Mouse (Mus musculus): ENCODE data around the gene Kbtbd7. TPM values are rescaled to one million over a fixed set of nuclear protein-coding genes. Genes with fewer than 3 reads are reported as not detected.
"Not testable (repeated sequence)": the region's sequence is repeated elsewhere in the genome, so short reads cannot be mapped to it uniquely, and the experiment has no call there.

The Kbtbd7 gene
- total RNA-seq (2021), result 1 to 10 TPM; 5.5 to 7.5 TPM
- long read RNA-seq, experiment 1, full-length matches to known transcripts, result 1 of 1 reads
- long read RNA-seq, experiment 1, partial matches to known transcripts, result 0 of 1 reads
- long read RNA-seq, experiment 1, other reads (novel, unspliced or antisense), result 0 of 1 reads
- long read RNA-seq, experiment 2, full-length matches to known transcripts, result 1 of 1 reads
- long read RNA-seq, experiment 2, partial matches to known transcripts, result 0 of 1 reads
- long read RNA-seq, experiment 2, other reads (novel, unspliced or antisense), result 0 of 1 reads

GRCm38 (mm10) chr14:79425979-79426729 is at the start of gene Kbtbd7:
TSS of gene Kbtbd7 (plus strand) at chr14:79426511.
- DNase-seq, result peak; percentile 93

GRCm38 (mm10) chr14:79377041-79377440 is 49.3 kb upstream of the Kbtbd7 start:
- no peak for DNase-seq

GRCm38 (mm10) chr14:79383120-79383519 is 43.2 kb upstream of the Kbtbd7 start:
- no peak for DNase-seq

- DNase-seq, result no peak
Observed at GRCm38 (mm10) chr14:79388304-79388703, 38.0 kb upstream of the Kbtbd7 start.

DNA sequence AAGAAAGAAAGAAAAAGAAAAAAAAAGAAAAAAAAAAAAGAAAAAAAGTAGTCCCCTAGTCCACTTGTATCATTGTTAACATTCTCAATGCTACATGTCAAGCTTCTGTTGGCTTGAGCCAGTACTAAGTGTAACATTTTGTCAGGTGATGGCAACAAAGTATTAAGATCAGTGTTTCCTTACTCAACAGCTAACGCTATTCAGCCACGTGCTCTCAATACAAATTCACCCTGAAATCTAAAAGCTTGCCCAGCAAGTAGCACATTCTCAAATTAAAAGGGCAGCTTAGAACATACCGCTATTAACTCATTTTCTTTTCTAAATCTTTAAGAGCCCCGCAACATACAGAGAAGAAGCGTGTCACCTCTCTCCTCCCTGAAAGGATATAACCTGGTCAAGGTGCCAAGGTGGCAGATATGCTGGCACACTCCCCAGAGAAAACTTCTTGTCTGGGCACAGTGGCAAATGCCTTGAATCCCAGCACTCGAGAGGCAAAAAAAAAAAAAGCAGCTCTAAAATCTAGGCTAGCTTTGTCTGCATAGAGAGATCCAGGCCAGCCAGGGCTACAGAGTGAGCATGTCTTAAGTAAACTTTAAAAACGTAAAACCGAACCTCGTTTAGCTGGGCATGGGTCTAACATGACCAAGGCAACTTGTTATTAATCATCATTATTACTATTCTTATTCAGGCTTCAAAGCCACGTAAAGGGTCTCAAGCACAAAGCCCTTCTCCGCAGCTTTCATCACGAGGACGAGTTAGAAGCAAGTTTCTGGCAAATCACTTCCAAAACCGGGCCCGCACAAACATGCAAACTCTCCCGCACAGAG is 36.7 kb upstream of the Kbtbd7 start:
- DNase-seq, result peak; percentile 22

DNA sequence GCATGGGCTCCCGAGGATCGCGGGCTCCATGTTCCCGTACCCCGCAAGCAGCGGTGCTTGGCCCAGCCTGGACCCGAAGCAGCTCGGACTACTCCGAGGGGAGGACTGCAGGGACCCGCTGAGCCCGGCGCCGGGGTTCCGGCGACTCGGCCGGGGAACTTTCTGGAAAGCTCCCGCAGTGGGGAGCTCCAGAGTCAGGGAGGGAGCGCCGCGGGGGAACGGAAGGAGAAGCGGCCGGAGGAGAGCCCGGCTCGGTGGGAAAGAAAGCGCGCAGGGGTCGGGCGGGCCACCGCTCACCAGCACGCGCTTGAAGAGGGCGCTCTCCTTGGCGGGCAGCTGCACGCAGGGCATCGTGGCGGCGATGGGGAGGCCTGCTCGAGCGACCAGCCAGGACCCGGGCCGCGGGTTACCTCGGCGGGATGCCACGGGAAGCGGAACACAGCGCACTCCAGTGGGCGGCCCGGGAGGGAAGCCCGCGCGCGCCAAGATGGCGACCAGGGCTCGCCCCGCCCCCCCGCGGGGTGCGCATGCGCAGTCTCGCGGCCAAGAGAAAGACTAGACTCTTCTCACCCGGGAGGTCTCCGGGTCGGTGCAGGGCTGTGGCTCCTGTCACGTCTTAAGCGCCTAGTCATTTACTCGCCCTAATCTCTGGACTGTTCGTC is 35.9 kb upstream of the Kbtbd7 start, which contains the start of gene Naa16:
Naa16 (minus strand) TSS at position 514 of the 662 bp plus-strand sequence.
- peak; percentile 95 for DNase-seq

GRCm38 (mm10) chr14:79393289-79393688 is 33.0 kb upstream of the Kbtbd7 start:
- DNase-seq, result no peak

GRCm38 (mm10) chr14:79394564-79394963 is 31.7 kb upstream of the Kbtbd7 start:
- no peak for DNase-seq

DNA sequence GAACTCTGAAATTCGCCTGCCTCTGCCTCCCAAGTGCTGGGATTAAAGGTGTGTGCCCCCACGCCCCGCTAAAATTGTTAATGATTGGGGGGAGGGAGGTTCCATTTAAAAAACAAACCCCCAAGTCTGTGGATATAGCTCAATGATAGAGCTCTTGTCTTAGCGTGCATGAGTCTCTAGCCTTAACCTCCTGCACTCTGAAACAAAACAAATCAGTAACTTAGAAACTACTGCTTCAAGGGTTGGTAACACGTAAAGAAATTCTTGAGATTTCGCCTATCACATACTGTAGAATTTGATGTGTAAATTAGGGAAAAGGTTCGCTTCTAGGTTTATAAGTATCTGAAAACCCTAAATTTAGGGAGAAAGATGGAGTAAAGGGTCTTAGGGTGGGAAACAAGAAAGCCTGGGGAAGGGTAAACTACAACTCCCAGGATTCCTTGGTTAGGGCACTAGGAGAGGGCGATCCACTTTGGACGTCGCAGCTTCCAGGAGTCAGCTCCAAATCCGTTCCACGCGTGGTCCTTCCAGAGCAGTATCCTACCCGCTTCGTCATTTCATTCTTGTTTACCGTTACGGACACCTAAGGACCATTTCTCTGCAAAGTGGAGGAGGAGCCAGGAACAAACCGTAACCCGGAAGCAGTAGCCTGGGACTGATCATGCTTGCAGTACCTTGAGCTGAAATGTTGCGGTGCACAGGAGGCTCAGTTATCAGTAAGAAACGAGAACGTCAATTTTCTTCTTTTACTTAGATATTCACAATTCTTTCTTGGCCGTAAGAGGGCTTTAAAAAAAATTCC is 28.8 kb upstream of the Kbtbd7 start, which contains the start of gene Mtrf1:
Mtrf1 (plus strand) TSS at position 452 of the 802 bp plus-strand sequence.
- DNase-seq, result peak; percentile 42

- DNase-seq, result no peak
Observed at GRCm38 (mm10) chr14:79407641-79408040, 18.7 kb upstream of the Kbtbd7 start.

DNA sequence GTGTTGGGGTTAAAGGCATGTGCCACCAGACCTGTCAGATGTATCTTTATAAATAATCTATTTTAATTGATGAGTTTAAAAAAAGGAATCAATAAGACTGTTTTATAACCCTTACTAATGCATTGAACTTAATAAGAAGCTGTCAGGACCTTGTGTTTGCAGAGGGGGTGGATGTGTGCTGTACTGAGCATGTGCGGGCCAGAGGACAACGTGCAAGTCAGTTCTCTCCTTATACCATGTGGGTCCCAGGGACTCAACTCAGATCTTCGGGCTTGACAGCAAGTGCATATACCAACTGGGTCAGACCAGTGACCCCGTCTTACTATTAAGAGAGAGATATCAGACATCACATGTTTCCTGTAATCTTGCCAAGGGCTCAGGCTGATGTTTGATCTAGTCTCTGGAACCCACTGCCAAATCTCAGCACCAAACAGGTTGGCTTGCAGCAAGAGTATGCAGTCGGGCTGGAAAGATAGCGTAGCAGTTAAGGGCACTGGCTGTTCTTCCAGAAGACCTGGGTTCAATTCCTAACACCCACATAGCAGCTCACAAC is 17.0 kb upstream of the Kbtbd7 start:
- DNase-seq, result no peak

DNA sequence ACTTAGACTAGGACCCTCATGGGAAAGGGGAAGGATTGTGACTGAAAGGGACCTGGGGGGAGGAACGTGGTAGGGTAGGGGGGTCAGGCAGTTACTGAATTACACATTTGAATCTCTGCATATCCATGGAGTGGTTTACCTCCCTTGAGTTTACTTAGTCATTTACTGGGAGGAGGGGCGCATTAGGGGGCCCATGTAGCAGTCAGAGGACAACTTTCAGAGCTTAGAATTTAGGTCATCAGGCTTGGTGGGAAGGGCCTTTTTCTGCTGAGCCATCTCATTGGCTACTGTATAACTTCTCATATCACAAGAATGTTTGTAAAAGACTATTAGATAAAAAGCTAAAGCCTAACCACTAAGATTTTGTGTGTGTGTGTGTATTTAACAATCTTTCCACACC is 15.6 kb upstream of the Kbtbd7 start:
- DNase-seq, result no peak

- no peak for DNase-seq
Observed at GRCm38 (mm10) chr14:79413121-79413520, 13.2 kb upstream of the Kbtbd7 start.

DNA sequence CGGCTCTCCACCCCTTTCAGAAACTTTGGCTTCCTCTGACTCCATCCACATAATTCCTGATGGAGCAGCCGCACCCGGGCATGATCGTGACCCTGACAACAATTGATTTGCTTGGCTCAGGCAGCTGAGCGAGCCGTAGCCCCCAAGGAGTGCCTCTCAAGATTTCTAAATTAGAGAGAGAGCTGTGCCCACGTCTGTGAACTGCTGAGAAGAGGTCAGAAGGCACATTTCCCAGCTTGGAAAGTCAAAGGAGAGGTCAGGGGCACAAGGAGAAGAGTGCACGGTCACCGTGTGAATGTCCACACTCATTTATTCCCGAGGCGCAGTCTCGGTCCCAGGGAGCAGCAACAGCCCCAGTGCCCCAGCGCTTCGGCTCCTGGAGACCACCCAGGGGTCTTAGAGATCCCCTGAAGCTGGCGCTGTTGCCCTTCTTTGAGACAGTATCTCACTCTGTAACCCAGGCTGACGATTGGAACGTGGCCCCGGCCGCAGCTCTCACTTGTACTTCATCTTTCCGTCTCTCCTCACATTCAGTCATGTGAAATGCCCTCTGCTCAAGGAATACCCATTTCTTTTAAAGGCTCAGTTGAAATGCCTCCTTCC is 6.1 kb upstream of the Kbtbd7 start:
- no peak for DNase-seq

DNA sequence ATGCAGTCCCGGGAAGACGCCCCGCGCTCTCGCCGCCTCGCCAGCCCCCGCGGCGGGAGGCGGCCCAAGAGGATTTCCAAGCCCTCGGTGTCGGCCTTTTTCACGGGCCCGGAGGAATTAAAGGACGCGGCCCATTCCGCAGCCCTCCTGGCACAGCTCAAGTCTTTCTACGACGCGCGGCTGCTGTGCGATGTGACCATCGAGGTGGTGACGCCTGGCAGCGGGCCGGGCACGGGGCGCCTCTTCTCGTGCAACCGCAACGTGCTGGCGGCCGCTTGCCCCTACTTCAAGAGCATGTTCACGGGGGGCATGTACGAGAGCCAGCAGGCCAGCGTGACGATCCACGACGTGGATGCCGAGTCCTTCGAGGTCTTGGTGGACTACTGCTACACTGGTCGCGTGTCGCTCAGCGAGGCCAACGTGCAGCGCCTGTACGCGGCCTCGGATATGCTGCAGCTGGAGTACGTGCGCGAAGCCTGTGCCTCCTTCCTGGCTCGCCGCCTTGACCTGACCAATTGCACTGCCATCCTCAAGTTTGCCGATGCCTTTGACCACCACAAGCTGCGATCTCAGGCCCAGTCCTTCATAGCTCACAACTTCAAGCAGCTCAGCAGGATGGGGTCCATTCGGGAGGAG is 537 bp downstream of the Kbtbd7 start:
- not testable (repeated sequence) for DNase-seq

- no peak for DNase-seq
Observed at GRCm38 (mm10) chr14:79434068-79434467, 7.8 kb downstream of the Kbtbd7 start.

DNA sequence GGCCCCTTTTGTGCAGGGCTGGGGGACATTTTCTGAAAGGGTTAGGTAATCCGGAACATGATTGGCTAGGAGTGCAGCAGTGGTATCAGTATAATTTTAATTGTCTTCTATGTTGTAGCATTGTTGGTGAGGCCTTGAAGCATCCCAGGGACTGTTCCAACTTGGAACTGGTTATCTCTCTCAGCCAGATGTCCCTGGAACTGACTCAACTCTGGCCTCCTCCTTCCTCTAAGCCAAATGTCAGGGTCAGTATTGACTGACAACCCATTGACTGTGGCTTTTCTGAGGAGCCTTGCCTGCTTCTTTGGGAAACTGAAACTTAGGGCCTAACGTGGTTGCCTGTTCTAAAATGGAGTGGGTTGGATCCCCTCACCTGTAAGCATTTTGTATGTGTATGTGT is 14.3 kb downstream of the Kbtbd7 start:
- no peak for DNase-seq

DNA sequence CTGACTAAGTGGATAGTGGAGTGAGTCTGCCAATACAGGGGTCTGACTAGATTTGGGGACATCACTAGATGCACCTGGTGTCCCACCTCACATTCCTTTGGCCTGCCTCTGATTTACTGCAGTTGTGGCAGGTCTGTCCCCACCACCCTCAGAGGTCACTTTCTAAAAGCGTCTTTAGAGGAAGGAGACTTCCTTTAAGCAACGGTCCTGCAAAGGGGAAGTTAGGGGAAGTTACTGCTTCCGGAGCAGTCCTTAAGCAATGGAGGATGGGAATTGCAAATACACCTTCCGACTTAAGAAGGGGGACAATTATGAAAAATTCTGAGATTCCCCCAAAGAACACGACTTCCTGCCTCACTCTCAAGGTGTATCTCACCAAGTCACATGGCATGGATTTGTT is 15.1 kb downstream of the Kbtbd7 start:
- DNase-seq, result no peak

DNA sequence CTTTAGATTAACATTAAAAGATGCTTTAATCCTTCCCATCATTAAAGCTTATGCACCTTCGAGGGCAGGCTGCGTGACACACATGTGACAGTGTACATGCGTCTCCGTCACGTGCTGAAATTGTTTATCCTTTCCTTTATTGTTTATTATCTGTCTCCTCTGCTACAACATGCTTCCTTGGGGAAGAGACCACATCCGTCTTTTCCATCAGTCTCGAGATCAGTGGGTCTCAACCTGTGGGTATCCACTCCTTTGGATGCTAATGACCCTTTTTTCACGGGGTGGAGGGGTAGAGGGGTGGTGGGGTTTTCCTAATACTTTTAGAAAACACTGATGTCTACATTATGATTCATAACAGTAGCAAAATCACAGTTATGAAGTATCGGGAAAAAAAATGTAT is 18.3 kb downstream of the Kbtbd7 start:
- DNase-seq, result no peak

- no peak for DNase-seq
Observed at GRCm38 (mm10) chr14:79445055-79445620, 18.8 kb downstream of the Kbtbd7 start.
